Mouse (Mus musculus): Measurements from ENCODE around the gene Selenom. TPM values are rescaled to one million over a fixed set of nuclear protein-coding genes. Genes with fewer than 3 reads are reported as not detected.

Gene Selenom
- total and polyA plus RNA-seq, 3 experiments = 4.1 to 33.0 (median 7.1) TPM

DNA sequence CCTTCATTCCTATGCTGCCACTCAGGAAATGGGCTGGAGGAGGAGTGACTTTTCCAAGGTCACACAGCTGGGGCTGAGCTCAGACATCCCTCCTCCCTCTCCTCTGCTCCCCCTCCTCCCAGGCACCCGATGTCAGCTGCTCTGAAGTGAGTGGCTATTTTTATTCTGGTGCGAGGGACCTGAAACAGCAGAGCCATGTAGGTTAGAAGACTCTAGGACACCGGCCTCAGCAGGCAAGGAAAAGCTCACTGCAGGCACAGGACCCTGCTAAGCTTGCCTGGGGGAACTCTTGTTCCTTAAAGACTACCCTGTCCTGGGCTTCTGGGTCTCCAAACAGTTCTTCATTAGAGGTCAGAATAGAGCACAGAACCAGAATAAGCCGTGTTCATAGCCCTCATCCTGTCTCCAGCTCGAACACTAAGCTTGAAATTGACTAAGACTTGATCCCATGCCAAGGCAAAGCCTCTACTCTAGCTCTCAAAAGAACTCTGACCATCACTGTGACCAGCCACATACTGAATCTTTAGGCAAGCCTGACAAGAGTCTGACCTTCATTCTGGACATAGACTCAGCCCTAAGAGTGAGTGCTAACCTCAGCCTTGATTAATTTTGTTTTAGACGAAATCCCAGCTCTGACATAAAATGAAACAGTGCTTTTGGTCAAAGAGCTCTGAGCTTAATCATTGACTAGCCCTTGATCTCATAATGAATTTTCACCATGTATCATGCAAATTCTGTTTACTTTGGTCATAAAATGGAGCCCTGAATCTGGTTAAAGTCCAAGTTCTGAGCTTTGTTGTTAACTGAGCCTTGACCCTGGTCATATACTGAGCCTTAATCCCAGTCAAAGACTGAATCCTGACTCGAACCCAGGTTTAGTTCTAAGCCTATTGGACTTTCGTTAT, 5.1 kb upstream of the Selenom start:
- H3K9ac ChIP-seq (ENCODE audit: insufficient read depth, low read depth) = no peak overlapping the region
- no peaks in the 10 kb centered on the region for H3K9me3 ChIP-seq (replicated peaks; ENCODE audit: low read length)
- dilution Hi-C loops (cut with MboI; ENCODE audit: extremely low pct_ligation_motif_present, extremely low pct_unique_long_range_greater_than_20kb, low sequenced_read_pairs) (no loop called here), in situ Hi-C loops (cut with MboI; ENCODE audit: low pct_ligation_motif_present, low pct_unique_long_range_greater_than_20kb, low sequenced_read_pairs) (no loop called here)
- H3K79me2 ChIP-seq (replicated peaks; ENCODE audit: control insufficient read depth, extremely low read depth, insufficient read depth, poor library complexity, severe bottlenecking) = no peaks in the 10 kb centered on the region
- peaks cover 2 to 6% of the 10 kb centered on the region in 2 experiments; a peak in 1 of 4 replicates for H3K4me1 ChIP-seq (ENCODE audit: control insufficient read depth in 1 of 2, insufficient read depth in 2 of 2)
- H3K27ac ChIP-seq (ENCODE audit: insufficient read depth, low read depth) = no peak overlapping the region
- TF ChIP-seq GABPA (IDR thresholded peaks at IDR 0.05; ENCODE audit: insufficient replicate concordance, low read depth, low read length) = no peak
- no peak for TF ChIP-seq ZC3H11A (IDR thresholded peaks at IDR 0.05; ENCODE audit: low read depth, low read length)
- no peak for TF ChIP-seq MAZ (IDR thresholded peaks at IDR 0.05; ENCODE audit: low read depth, low read length)
- no peak for TF ChIP-seq TCF12 (IDR thresholded peaks at IDR 0.05; ENCODE audit: low read depth, low read length)
- no peak for TF ChIP-seq NELFE (IDR thresholded peaks at IDR 0.05; ENCODE audit: low read depth, low read length)
- no peak for TF ChIP-seq ETS1 (conservative IDR thresholded peaks at IDR 0.05; ENCODE audit: low read depth, low read length)
- H3K4me2 ChIP-seq (ENCODE audit: insufficient read depth, low read depth, poor library complexity, severe bottlenecking) = no peak overlapping the region
- no peak for DNase-seq (ENCODE audit: extremely low read depth)
- H3K4me3 ChIP-seq (replicated peaks in 1 of 3; ENCODE audit: low read depth in 2 of 3, low read length in 2 of 3, poor library complexity in 1 of 3) = no peak overlapping the region
- H3K36me3 ChIP-seq (replicated peaks in 1 of 2; ENCODE audit: control insufficient read depth in 1 of 2, insufficient read depth in 1 of 2, low read length in 1 of 2) = no peaks in the 10 kb centered on the region
- peaks cover 43% of the 10 kb centered on the region for H3K27me3 ChIP-seq (replicated peaks)

DNA sequence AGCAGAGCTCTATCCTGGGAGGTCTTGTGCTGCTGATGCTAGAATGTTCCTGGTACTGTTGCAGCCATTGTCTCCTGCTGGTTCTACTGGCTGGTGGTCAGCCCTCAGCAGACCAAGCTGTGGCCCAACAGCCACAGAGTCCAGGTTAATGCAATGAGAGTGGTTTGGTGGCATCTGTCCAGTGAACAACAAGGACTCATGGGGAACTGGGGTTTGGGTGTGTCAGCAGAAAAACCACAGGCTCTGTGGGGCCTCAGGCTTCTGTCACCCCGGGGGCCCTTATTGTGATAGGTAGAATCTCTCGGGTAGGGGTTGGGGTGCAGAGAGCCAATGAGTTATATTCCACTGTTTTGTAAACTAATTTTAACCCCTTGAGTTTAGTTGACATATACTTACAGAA, 4.2 kb upstream of the Selenom start:
- Histone ChIP-seq H3K79me2 (replicated peaks; ENCODE audit: control insufficient read depth, extremely low read depth, insufficient read depth, poor library complexity, severe bottlenecking) (no peaks in the 10 kb centered on the region), H3K4me2 (ENCODE audit: insufficient read depth, low read depth, poor library complexity, severe bottlenecking) (no peak overlapping the region), H3K27ac (ENCODE audit: insufficient read depth, low read depth) (no peak overlapping the region), H3K27me3 (replicated peaks) (peaks cover 38% of the 10 kb centered on the region), H3K4me3 (replicated peaks in 1 of 3; ENCODE audit: low read depth in 2 of 3, low read length in 2 of 3, poor library complexity in 1 of 3) (no peak overlapping the region), H3K36me3 (replicated peaks in 1 of 2; ENCODE audit: control insufficient read depth in 1 of 2, insufficient read depth in 1 of 2, low read length in 1 of 2) (no peaks in the 10 kb centered on the region), H3K4me1 (ENCODE audit: control insufficient read depth in 1 of 2, insufficient read depth in 2 of 2) (peaks cover 6 to 8% of the 10 kb centered on the region in 2 experiments; a peak in 2 of 4 replicates), H3K9ac (ENCODE audit: insufficient read depth, low read depth) (no peak overlapping the region), H3K9me3 (replicated peaks; ENCODE audit: low read length) (no peaks in the 10 kb centered on the region)
- dilution Hi-C loops (cut with MboI; ENCODE audit: extremely low pct_ligation_motif_present, extremely low pct_unique_long_range_greater_than_20kb, low sequenced_read_pairs) = no loop called here
- no peak for DNase-seq (ENCODE audit: extremely low read depth)
- in situ Hi-C loops (cut with MboI; ENCODE audit: low pct_ligation_motif_present, low pct_unique_long_range_greater_than_20kb, low sequenced_read_pairs) = no loop called here
- no peak for TF ChIP-seq SMC3 (IDR thresholded peaks at IDR 0.05; ENCODE audit: low read depth, low read length)
- no peak for TF ChIP-seq ZC3H11A (IDR thresholded peaks at IDR 0.05; ENCODE audit: low read depth, low read length)
- TF ChIP-seq JUND (conservative IDR thresholded peaks at IDR 0.05; ENCODE audit: low read depth, low read length) = no peak
- no peak for TF ChIP-seq TCF12 (IDR thresholded peaks at IDR 0.05; ENCODE audit: low read depth, low read length)
- TF ChIP-seq E2F4 (IDR thresholded peaks at IDR 0.05; ENCODE audit: insufficient replicate concordance, low read depth, low read length) = no peak
- TF ChIP-seq POLR2AphosphoS2 (IDR thresholded peaks at IDR 0.05; ENCODE audit: low read depth, low read length) = no peak
- no peak for TF ChIP-seq CHD1 (IDR thresholded peaks at IDR 0.05; ENCODE audit: low read depth, low read length)
- TF ChIP-seq USF1 (IDR thresholded peaks at IDR 0.05; ENCODE audit: low read depth, low read length) = no peak
- TF ChIP-seq TBP (conservative IDR thresholded peaks at IDR 0.05; ENCODE audit: low read depth, low read length) = no peak
- no peak for TF ChIP-seq EP300 (IDR thresholded peaks at IDR 0.05; ENCODE audit: low read length)

Measured in CH12.LX (cell line).